Mouse (Mus musculus) hindbrain, postnatal 0 days (tissue): ENCODE results near the gene Tfpt. TPM values are rescaled to one million over a fixed set of nuclear protein-coding genes. Genes with fewer than 3 reads are reported as not detected.
A peak's percentile ranks its signal among the peaks of the same experiment; 100 is the strongest.
"Not testable (repeated sequence)": the region's sequence is repeated elsewhere in the genome, so short reads cannot be mapped to it uniquely, and the experiment has no call there.

Source experiments
- ATAC-seq: fragments of 200-750 bp; cut with Nextera tagmentation; 2 replicates; pipeline ENCODE4 v1.8.0; 2017; ENCODE audit warnings: mild to moderate bottlenecking, moderate TSS enrichment, moderate library complexity
- DNase-seq: peaks from one replicate; pipeline ENCODE4 v3.0.0-alpha.2; 2015; ENCODE audit warnings: low spot score
- H3K27ac ChIP-seq: fragments of 300-500 bp; sonication (generic); 2 replicates; pipeline ENCODE4 v1.5.1; 2014; ENCODE audit warnings: mild to moderate bottlenecking
- H3K27me3 ChIP-seq: fragments of 300-500 bp; sonication (generic); 2 replicates; pipeline ENCODE4 v1.6.1; 2014; ENCODE audit warnings: low read length, mixed read lengths; ENCODE audit not compliant: insufficient read depth
- H3K36me3 ChIP-seq: fragments of 300-500 bp; sonication (generic); 2 replicates; pipeline ENCODE4 v1.6.1; 2014; ENCODE audit warnings: low read length, mixed read lengths; ENCODE audit not compliant: insufficient read depth
- H3K4me1 ChIP-seq: fragments of 300-500 bp; sonication (generic); 2 replicates; pipeline ENCODE4 v1.6.1; 2014; ENCODE audit warnings: antibody characterized with exemption, low read length, mixed read lengths; ENCODE audit not compliant: insufficient read depth
- H3K4me2 ChIP-seq: fragments of 300-500 bp; sonication (generic); 2 replicates; pipeline ENCODE4 v1.6.1; 2014; ENCODE audit warnings: low read depth, mild to moderate bottlenecking, low read length, moderate library complexity, mixed read lengths
- H3K4me3 ChIP-seq: fragments of 300-500 bp; sonication (generic); 2 replicates; pipeline ENCODE4 v1.5.1; 2014; ENCODE audit warnings: low read length
- H3K9ac ChIP-seq: fragments of 300-500 bp; sonication (generic); replicated peaks from 2 replicates; pipeline ENCODE4 v1.6.1; 2014; ENCODE audit warnings: mild to moderate bottlenecking, low read length, moderate library complexity, mixed read lengths
- H3K9me3 ChIP-seq: fragments of 300-500 bp; sonication (generic); 2 replicates; pipeline ENCODE4 v1.6.1; 2016; ENCODE audit warnings: low read length, mixed read lengths
- CTCF ChIP-seq: IDR thresholded peaks from 2 replicates; pipeline ENCODE4 v1.5.1; 2016; ENCODE audit warnings: antibody characterized with exemption, control low read depth, low read depth
- WGBS: fragments of 180-500 bp; shearing (Covaris S2); extraction: QIAGEN DNeasy Blood & Tissue Kit; methylation state at CpG from one replicate; pipeline ENCODE4 v1.1.7; 2014; 5-methylcytosine and 5-hydroxymethylcytosine counted together
- microRNA-seq, 2 experiments: library from miRNA; unstranded; fragments of <30 nt; microRNA quantifications; one replicate each; pipeline ENCODE4; 2016
- polyA plus RNA-seq: library from polyadenylated mRNA; unstranded; fragments of >200 nt; fragmentation: Nextera tagmentation; extraction: Ambion mirVana; gene quantifications from 2 replicates; pipeline ENCODE4 v1.2.1, GENCODE M21; 2015
- total RNA-seq: library from RNA; depleted of rRNA; stranded (reverse); fragments of >200 nt; gene quantifications from 2 replicates; pipeline ENCODE4 v1.2.3, GENCODE M21; 2014; rRNA removed

Tfpt gene
- total and polyA plus RNA-seq, 2 experiments from 2014 or later, result 14.2 to 31.4 TPM

DNA sequence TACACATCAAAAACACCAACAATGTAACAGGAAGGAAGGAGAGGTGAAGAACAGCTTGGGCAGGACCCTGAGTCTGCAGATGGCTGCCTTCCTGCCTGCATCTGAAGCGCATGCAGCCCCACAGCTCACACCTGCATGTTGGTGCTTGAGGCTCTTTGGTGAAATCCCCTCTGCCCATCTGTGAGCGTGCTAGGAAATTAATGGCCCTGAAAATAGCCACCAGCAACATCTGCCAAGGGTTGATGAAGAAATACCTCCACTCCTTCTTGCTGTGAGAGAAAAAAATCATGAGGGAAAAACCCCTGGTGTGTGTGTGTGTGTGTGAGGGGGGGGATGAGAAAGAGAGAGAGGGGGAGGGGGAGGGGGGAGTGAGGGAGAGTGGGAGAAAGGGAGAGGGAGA, 49.7 kb downstream of the Tfpt start:
- Histone ChIP-seq H3K4me1 (no peaks in the 10 kb centered on the region), H3K4me3 (no peak overlapping the region), H3K27me3 (no peaks in the 10 kb centered on the region), H3K4me2 (no peak overlapping the region), H3K27ac (no peak overlapping the region), H3K36me3 (no peaks in the 10 kb centered on the region), H3K9ac (no peak overlapping the region), H3K9me3 (no peaks in the 10 kb centered on the region)
- peak; percentile 6 for DNase-seq
- ATAC-seq, result no peak
- WGBS, result 49% methylated on average over 2 of the region's 2 CpGs
- TF ChIP-seq CTCF, result no peak

DNA sequence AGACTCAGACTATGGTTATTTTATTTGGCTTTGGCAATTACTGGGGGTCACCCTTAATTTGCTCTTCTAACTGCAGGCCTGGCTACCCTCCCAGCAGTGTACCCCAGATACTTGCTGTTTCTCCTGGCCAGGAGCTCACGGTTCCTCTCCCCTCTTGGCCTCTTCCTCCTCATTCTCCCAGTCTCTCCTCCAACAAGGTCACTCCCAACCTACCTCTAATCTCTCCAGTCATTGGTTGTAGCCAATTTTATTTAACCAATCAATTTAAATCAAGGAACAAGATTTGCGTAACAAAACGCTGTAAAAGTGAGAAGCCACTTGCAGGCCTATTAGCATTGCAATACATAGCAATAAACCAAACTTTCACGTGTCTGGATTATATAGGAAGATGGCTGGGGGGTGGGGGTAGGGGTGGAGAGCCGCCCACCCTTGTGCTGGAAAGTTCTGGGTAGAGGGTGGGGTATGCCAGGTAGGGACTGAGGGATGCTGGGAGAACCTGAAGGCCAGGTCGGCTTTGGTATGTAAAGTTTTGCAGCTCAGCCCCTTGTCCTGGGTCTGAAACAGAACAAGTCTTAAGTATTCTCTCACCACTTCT, 50.7 kb downstream of the Tfpt start:
- ATAC-seq, result no peak
- DNase-seq, result no peak
- 79% methylated on average over 6 of the region's 6 CpGs for WGBS

DNA sequence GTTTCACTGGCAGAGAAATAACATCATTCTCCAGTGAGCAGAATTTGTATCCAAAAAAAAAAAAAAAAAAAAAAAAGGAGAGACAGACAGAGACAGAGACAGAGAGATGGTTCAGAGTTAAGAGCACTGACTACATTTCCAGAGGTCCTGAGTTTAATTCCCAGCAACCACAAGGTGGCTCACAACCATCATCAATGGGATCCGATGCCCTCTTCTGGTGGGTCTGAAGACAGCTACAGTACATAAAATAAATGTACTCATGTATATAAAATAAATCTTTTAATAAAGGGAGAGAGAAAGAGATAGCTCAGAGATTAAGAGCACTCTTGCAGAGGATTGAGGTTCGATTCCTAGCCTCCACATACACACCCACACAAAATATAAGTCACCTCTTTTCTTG, 51.5 kb downstream of the Tfpt start:
- H3K4me3 ChIP-seq, result no peak overlapping the region
- no peaks in the 10 kb centered on the region for H3K36me3 ChIP-seq
- H3K9me3 ChIP-seq, result no peaks in the 10 kb centered on the region
- no peak overlapping the region for H3K9ac ChIP-seq
- ATAC-seq (no peak), DNase-seq (no peak)
- no peaks in the 10 kb centered on the region for H3K27me3 ChIP-seq
- no peak overlapping the region for H3K27ac ChIP-seq
- 79% methylated on average over 2 of the region's 2 CpGs for WGBS
- H3K4me2 ChIP-seq, result no peak overlapping the region
- no peak for TF ChIP-seq CTCF
- no peaks in the 10 kb centered on the region for H3K4me1 ChIP-seq

More for the DNA sequence above, 50.7 kb downstream of the Tfpt start:
- no peak overlapping the region for H3K9ac ChIP-seq
- TF ChIP-seq CTCF, result no peak
- no peaks in the 10 kb centered on the region for H3K9me3 ChIP-seq
- no peaks in the 10 kb centered on the region for H3K36me3 ChIP-seq
- no peaks in the 10 kb centered on the region for H3K4me1 ChIP-seq
- no peaks in the 10 kb centered on the region for H3K27me3 ChIP-seq
- H3K4me3 ChIP-seq, result no peak overlapping the region
- H3K4me2 ChIP-seq, result no peak overlapping the region
- no peak overlapping the region for H3K27ac ChIP-seq

DNA sequence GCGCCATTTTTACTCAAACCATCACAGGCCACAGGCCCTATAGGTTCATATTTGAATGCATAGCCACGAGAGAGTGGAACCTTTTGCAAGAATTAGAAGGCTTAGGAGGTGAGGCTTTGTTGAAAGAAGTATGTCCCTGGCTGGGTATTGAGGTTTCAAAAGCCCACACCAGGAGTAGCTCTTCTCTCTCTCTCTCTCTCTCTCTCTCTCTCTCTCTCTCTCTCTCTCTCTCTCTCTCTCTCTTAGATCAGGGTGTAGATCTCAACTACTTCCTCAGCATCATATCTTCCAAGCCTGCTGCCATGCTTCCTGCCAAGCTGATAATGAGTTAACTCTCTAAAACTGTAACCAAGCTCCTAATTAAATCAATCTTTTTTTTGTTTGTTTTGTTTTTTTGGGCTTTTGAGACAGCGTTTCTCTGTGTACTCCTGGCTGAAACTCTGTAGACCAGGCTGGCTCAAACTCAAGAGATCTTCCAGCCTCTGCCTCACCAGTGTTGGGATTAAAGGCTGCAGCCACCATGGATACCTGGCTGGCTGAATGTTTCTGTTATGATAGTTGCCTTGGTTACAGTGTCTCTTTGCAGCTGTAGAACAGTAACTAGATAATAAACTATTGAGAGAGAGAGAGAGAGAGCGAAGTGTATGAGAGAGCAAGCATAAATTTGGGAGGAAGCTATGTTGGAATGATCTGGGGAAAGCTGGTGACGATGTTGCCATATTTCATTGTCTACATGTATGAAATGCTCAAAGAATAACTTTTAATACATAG, 53.2 kb downstream of the Tfpt start:
- 78% methylated on average over 5 of the region's 5 CpGs for WGBS
- H3K4me3 ChIP-seq, result no peak overlapping the region
- H3K27ac ChIP-seq, result no peak overlapping the region
- DNase-seq (no peak), ATAC-seq (no peak)
- H3K4me2 ChIP-seq, result no peak overlapping the region
- no peaks in the 10 kb centered on the region for H3K36me3 ChIP-seq
- TF ChIP-seq CTCF, result no peak
- no peaks in the 10 kb centered on the region for H3K27me3 ChIP-seq
- H3K9ac ChIP-seq, result no peak overlapping the region
- no peaks in the 10 kb centered on the region for H3K4me1 ChIP-seq
- H3K9me3 ChIP-seq, result no peaks in the 10 kb centered on the region

DNA sequence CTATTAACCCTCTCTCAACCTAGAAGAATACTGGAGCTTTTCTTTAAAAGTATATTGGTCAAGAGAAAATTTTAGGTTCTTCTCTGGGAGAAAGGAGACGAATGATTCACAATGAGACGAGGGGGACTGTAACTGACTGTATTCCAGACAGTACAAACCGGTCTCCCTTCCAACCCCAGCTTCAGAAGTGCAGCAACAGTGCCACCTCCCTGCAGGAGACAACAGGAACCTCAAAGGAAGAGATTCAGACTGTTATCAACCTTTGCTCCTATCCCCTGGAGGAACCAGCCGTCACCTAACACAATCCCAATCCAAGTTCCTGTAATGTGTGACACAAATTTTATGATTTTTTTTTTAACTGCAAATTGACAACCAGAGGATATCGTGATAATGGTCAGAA, 55.5 kb downstream of the Tfpt start:
- Histone ChIP-seq H3K4me1 (no peaks in the 10 kb centered on the region), H3K9ac (no peak overlapping the region), H3K4me2 (no peak overlapping the region), H3K9me3 (no peaks in the 10 kb centered on the region), H3K36me3 (no peaks in the 10 kb centered on the region), H3K27ac (no peak overlapping the region), H3K27me3 (no peaks in the 10 kb centered on the region), H3K4me3 (no peak overlapping the region)
- peak; percentile 28 for TF ChIP-seq CTCF
- no peak for DNase-seq
- ATAC-seq, result no peak
- WGBS, result 63% methylated on average over 5 of the region's 5 CpGs

DNA sequence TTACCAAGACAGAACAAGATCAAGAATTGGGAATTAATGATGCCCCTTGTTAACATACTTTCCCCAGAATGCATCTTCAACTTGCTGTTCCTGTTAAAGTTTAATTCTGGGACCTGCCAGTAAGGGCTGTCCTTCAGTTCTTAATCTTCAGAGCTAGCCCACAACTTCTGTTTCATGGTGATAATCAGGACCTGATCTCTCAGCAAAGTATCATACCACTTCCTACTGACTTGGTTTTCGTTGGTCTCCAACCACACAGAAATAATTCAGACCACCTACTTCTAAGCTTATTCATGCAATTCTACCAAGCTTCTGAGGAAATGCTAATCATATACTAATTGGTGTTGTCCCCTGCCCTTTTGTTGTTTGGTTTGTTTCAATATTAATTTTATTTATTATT, 57.9 kb downstream of the Tfpt start:
- no peak for DNase-seq
- no peak for TF ChIP-seq CTCF
- H3K4me1 ChIP-seq, result no peaks in the 10 kb centered on the region
- no peak overlapping the region for H3K4me2 ChIP-seq
- 76% methylated on average over 1 of the region's 1 CpGs for WGBS
- H3K4me3 ChIP-seq, result no peak overlapping the region
- no peak for ATAC-seq
- H3K9me3 ChIP-seq, result no peaks in the 10 kb centered on the region
- no peaks in the 10 kb centered on the region for H3K36me3 ChIP-seq
- H3K9ac ChIP-seq, result no peak overlapping the region
- H3K27ac ChIP-seq, result no peak overlapping the region
- no peaks in the 10 kb centered on the region for H3K27me3 ChIP-seq

DNA sequence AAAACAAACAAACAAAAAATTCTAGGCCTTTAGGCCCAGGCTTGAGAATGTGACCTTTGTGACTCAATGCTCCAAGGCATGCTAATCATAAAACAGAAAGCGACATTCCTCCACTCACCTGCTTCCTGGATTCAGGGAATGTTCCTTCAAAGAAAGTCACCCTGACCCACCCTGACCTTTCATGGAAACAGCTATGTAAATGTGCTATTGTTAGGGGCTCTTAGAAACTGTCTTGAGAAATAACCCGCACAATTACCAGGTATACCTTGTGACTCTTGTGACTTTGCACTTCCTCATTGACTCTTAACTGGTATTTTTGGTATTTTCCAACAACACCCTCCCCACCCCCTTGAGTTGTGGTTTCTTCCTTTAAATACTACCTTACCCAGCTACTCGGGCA, 59.1 kb downstream of the Tfpt start:
- ATAC-seq, H3K27ac ChIP-seq, H3K27me3 ChIP-seq, DNase-seq, H3K4me2 ChIP-seq, H3K9ac ChIP-seq, H3K4me1 ChIP-seq, H3K36me3 ChIP-seq, H3K9me3 ChIP-seq, H3K4me3 ChIP-seq: not testable (repeated sequence)
- 94% methylated on average over 3 of the region's 3 CpGs for WGBS

Small RNA genes lying within 50 kb of the gene (microRNA-seq; reads per million reads assigned to microRNA genes)
- 0 reads per million in 2 experiments for gene Gm25100
- gene Mir3572, result 1.8 to 4.4 reads per million in 2 experiments

Other genes starting within 250 kb of the Tfpt start
- gene Cacng8, start 239.2 kb downstream of the Tfpt start, total RNA-seq, result 36.5 and 49.0 TPM in 2 replicates
- 15.0 and 16.1 TPM in 2 replicates for gene Cacng8, start 239.2 kb downstream of the Tfpt start, polyA plus RNA-seq
- not detected in 2 replicates for gene Cacng6, start 205.7 kb downstream of the Tfpt start, total RNA-seq
- gene Cacng6, start 205.7 kb downstream of the Tfpt start, polyA plus RNA-seq, result 0.26 and 0.28 TPM in 2 replicates
- gene Tarm1, start 127.3 kb downstream of the Tfpt start, total RNA-seq, result not detected in 2 replicates
- gene Tarm1, start 127.3 kb downstream of the Tfpt start, polyA plus RNA-seq, result 0.10 TPM in 1 of 2 replicates, not detected in the other
- 0.50 and 1.1 TPM in 2 replicates for gene Oscar, start 13.8 kb downstream of the Tfpt start, total RNA-seq
- gene Oscar, start 13.8 kb downstream of the Tfpt start, polyA plus RNA-seq, result 0.35 and 0.60 TPM in 2 replicates
- gene Ndufa3, start 12.6 kb downstream of the Tfpt start, total RNA-seq, result 235 and 572 TPM in 2 replicates
- gene Ndufa3, start 12.6 kb downstream of the Tfpt start, polyA plus RNA-seq, result 664 and 717 TPM in 2 replicates
- 48.6 and 50.8 TPM in 2 replicates for gene Prpf31, start 56 bp upstream of the Tfpt start, total RNA-seq
- gene Prpf31, start 56 bp upstream of the Tfpt start, polyA plus RNA-seq, result 77.6 and 78.6 TPM in 2 replicates
- gene Cnot3, start 15.3 kb upstream of the Tfpt start, total RNA-seq, result 23.7 and 26.0 TPM in 2 replicates
- 26.4 and 29.8 TPM in 2 replicates for gene Cnot3, start 15.3 kb upstream of the Tfpt start, polyA plus RNA-seq
- gene Leng1, start 35.9 kb upstream of the Tfpt start, total RNA-seq, result 2.2 and 3.6 TPM in 2 replicates
- gene Leng1, start 35.9 kb upstream of the Tfpt start, polyA plus RNA-seq, result 10.9 and 13.2 TPM in 2 replicates
- 3.5 and 4.2 TPM in 2 replicates for gene Tmc4, start 47.6 kb upstream of the Tfpt start, total RNA-seq
- gene Tmc4, start 47.6 kb upstream of the Tfpt start, polyA plus RNA-seq, result 3.5 and 4.4 TPM in 2 replicates
- 408 and 417 TPM in 2 replicates for gene Tsen34, start 62.9 kb upstream of the Tfpt start, total RNA-seq
- gene Tsen34, start 62.9 kb upstream of the Tfpt start, polyA plus RNA-seq, result 254 and 255 TPM in 2 replicates
- gene Mboat7, start 63.6 kb upstream of the Tfpt start, total RNA-seq, result 212 and 229 TPM in 2 replicates
- 117 and 119 TPM in 2 replicates for gene Mboat7, start 63.6 kb upstream of the Tfpt start, polyA plus RNA-seq
- 545 and 569 TPM in 2 replicates for gene Rps9, start 74.1 kb upstream of the Tfpt start, total RNA-seq
- gene Rps9, start 74.1 kb upstream of the Tfpt start, polyA plus RNA-seq, result 743 and 752 TPM in 2 replicates
- gene Pirb, start 90.5 kb upstream of the Tfpt start, total RNA-seq, result 0.37 TPM in 1 of 2 replicates, not detected in the other
- gene Pirb, start 90.5 kb upstream of the Tfpt start, polyA plus RNA-seq, result 0.39 and 0.47 TPM in 2 replicates
- not detected in 2 replicates for gene Gm15448, start 195.8 kb upstream of the Tfpt start, total RNA-seq
- gene Gm15448, start 195.8 kb upstream of the Tfpt start, polyA plus RNA-seq, result not detected in 2 replicates
- gene Pira2, start 215.1 kb upstream of the Tfpt start, total RNA-seq, result not detected in 2 replicates
- gene Pira2, start 215.1 kb upstream of the Tfpt start, polyA plus RNA-seq, result not detected in 2 replicates